In the genomic region with DNA sequence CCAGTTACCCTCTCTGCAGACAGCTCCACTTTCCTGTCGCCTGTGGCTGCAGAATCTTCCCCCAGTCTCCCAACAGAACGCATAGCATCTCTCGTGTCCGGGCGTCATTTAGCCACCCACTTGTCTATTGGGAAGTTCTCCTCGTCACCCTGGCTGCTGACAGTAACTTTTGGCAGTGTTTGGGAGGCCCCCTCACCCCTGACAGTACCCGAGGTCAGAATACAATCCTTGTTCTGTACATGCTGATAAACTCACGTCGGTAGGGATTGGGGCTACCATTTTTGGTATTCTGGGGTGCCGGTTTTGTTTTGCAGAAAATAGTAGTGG, we compare ENCODE assay signal across 8 mouse cellular contexts. TPM values are rescaled to one million over a fixed set of nuclear protein-coding genes. Genes with fewer than 3 reads are reported as not detected.
DNase-seq lines count a peak whose midpoint lies in the region; ATAC-seq lines count a peak whose summit lies in the region.

No protein-coding gene starts in this region.

- peak overlapping the region; percentile 84 for H3K4me2 ChIP-seq in forebrain, embryonic 14.5 days (ENCODE audit: low read length)
- peak overlapping the region; percentile 53 for H3K4me2 ChIP-seq in limb, embryonic 15.5 days
- peak overlapping the region; percentile 75 for H3K4me2 ChIP-seq in neural tube, embryonic 15.5 days

- H3K4me3 ChIP-seq in forebrain, embryonic 14.5 days (ENCODE audit: low read depth, low read length): peak overlapping the region; percentile 73
- peak overlapping the region; percentile 79 for H3K4me3 ChIP-seq in limb, embryonic 15.5 days
- H3K4me3 ChIP-seq in neural tube, embryonic 15.5 days (replicated peaks): peak overlapping the region; percentile 81

- no peaks in the 10 kb centered on the region for H3K9me3 ChIP-seq in forebrain, embryonic 14.5 days (replicated peaks; ENCODE audit: control insufficient read depth, low read length)
- no peaks in the 10 kb centered on the region for H3K9me3 ChIP-seq in limb, embryonic 15.5 days
- H3K9me3 ChIP-seq in neural tube, embryonic 15.5 days (replicated peaks): no peaks in the 10 kb centered on the region

- H3K36me3 ChIP-seq in forebrain, embryonic 14.5 days (ENCODE audit: control insufficient read depth, insufficient read depth, low read length): peaks cover 15% of the 10 kb centered on the region
- peaks cover 3% of the 10 kb centered on the region; the same call in 1 of the 2 replicates for H3K36me3 ChIP-seq in limb, embryonic 15.5 days
- no peaks in the 10 kb centered on the region; the same call in 1 of the 2 replicates for H3K36me3 ChIP-seq in neural tube, embryonic 15.5 days

- peaks cover 12% of the 10 kb centered on the region; the same call in 1 of the 2 replicates for H3K4me1 ChIP-seq in forebrain, embryonic 14.5 days (ENCODE audit: control insufficient read depth, insufficient read depth, low read length)
- peaks cover 21% of the 10 kb centered on the region for H3K4me1 ChIP-seq in limb, embryonic 15.5 days
- peaks cover 37% of the 10 kb centered on the region for H3K4me1 ChIP-seq in neural tube, embryonic 15.5 days

- no peak for ATAC-seq in forebrain, embryonic 14.5 days
- ATAC-seq in limb, embryonic 15.5 days (ENCODE audit: insufficient number of reproducible peaks, low FRiP score, low TSS enrichment, low read depth): no peak
- no peak for ATAC-seq in neural tube, embryonic 15.5 days (ENCODE audit: low FRiP score)

- peak; percentile 30 for DNase-seq in embryo, embryonic 10 days (ENCODE audit: low spot score)
- DNase-seq in embryo, embryonic 10.5 days (ENCODE audit: low spot score): no peak
- DNase-seq in ovary, adult 18-20 months (ENCODE audit: low spot score): peak; percentile 13
- no peak for DNase-seq in ovary, postnatal 36 days (ENCODE audit: low spot score)
- no peak for DNase-seq in forebrain, embryonic 14.5 days (ENCODE audit: low spot score)
- no peak for DNase-seq in gastrocnemius, postnatal 14 days

- H3K27me3 ChIP-seq in forebrain, embryonic 14.5 days (replicated peaks; ENCODE audit: control insufficient read depth, insufficient read depth, low read length): no peaks in the 10 kb centered on the region
- H3K27me3 ChIP-seq in limb, embryonic 15.5 days: no peaks in the 10 kb centered on the region
- H3K27me3 ChIP-seq in neural tube, embryonic 15.5 days (replicated peaks): no peaks in the 10 kb centered on the region

- H3K27ac ChIP-seq in forebrain, embryonic 14.5 days (ENCODE audit: low read depth, low read length): peak overlapping the region; percentile 99
- H3K27ac ChIP-seq in limb, embryonic 15.5 days: peak overlapping the region; percentile 100
- peak overlapping the region; percentile 100 for H3K27ac ChIP-seq in neural tube, embryonic 15.5 days (replicated peaks)

- H3K9ac ChIP-seq in forebrain, embryonic 14.5 days (ENCODE audit: low read length): peak overlapping the region; percentile 92
- peak overlapping the region; percentile 91 for H3K9ac ChIP-seq in limb, embryonic 15.5 days
- H3K9ac ChIP-seq in neural tube, embryonic 15.5 days (replicated peaks): peak overlapping the region; percentile 90

- intact Hi-C loops in gastrocnemius, postnatal 14 days (cut with DNase I; ENCODE audit: low total_unique reads): no loop called here

- WGBS in forebrain, embryonic 14.5 days: 2% methylated on average over 10 of the region's 10 CpGs
- WGBS in limb, embryonic 15.5 days: under 1% methylated on average over 10 of the region's 10 CpGs
- 2% methylated on average over 10 of the region's 10 CpGs for WGBS in neural tube, embryonic 15.5 days

RNA-seq across cellular contexts. Expression of gene Zzz3, which starts 1.7 kb away (rescaled TPM):
- 42.1 and 44.0 TPM in 2 replicates for polyA plus RNA-seq in forebrain, embryonic 14.5 days (2014; fragmentation: Nextera tagmentation; extraction: Ambion mirVana)
- 40.6 and 41.4 TPM in 2 replicates for polyA plus RNA-seq in limb, embryonic 15.5 days (2015; fragmentation: Nextera tagmentation; extraction: Ambion mirVana)
- 23.4 and 27.5 TPM in 2 replicates for polyA plus RNA-seq in neural tube, embryonic 15.5 days (2015; fragmentation: Nextera tagmentation; extraction: Ambion mirVana)
- total RNA-seq in gastrocnemius, postnatal 14 days (2021): 10 to 100 TPM; 14.2 to 15.6 TPM

RNA-seq across cellular contexts. Expression of gene Usp33, which starts 50.7 kb away (rescaled TPM):
- polyA plus RNA-seq in forebrain, embryonic 14.5 days (2014; fragmentation: Nextera tagmentation; extraction: Ambion mirVana): 85.4 and 97.3 TPM in 2 replicates
- 44.9 and 45.2 TPM in 2 replicates for polyA plus RNA-seq in limb, embryonic 15.5 days (2015; fragmentation: Nextera tagmentation; extraction: Ambion mirVana)
- 80.9 and 88.5 TPM in 2 replicates for polyA plus RNA-seq in neural tube, embryonic 15.5 days (2015; fragmentation: Nextera tagmentation; extraction: Ambion mirVana)
- 10 to 100 TPM; 18.2 to 21.3 TPM for total RNA-seq in gastrocnemius, postnatal 14 days (2021)

RNA-seq across cellular contexts. Expression of gene Miga1, which starts 56.7 kb away (rescaled TPM):
- 19.4 and 19.8 TPM in 2 replicates for polyA plus RNA-seq in forebrain, embryonic 14.5 days (2014; fragmentation: Nextera tagmentation; extraction: Ambion mirVana)
- 13.3 and 16.2 TPM in 2 replicates for polyA plus RNA-seq in limb, embryonic 15.5 days (2015; fragmentation: Nextera tagmentation; extraction: Ambion mirVana)
- polyA plus RNA-seq in neural tube, embryonic 15.5 days (2015; fragmentation: Nextera tagmentation; extraction: Ambion mirVana): 16.8 and 17.3 TPM in 2 replicates
- total RNA-seq in gastrocnemius, postnatal 14 days (2021): 1 to 10 TPM; 3.7 to 4.1 TPM

Comparison
In these comparisons a context has a peak if more than half of its experiments do, and no peak if none do; other contexts are left out.
1. DNase-seq: peak in embryo, embryonic 10 days (single experiment) and ovary, adult 18-20 months (single experiment); none in embryo, embryonic 10.5 days (single experiment), ovary, postnatal 36 days (single experiment), forebrain, embryonic 14.5 days (single experiment) and gastrocnemius, postnatal 14 days (single experiment).
2. Peak in every context shown above with its lines, with median percentiles within 50 percentile points of each other: H3K27ac ChIP-seq, H3K4me2 ChIP-seq, H3K4me3 ChIP-seq and H3K9ac ChIP-seq.